Mouse (Mus musculus): Measurements from ENCODE around the gene Kcna1. TPM values are rescaled to one million over a fixed set of nuclear protein-coding genes. Genes with fewer than 3 reads are reported as not detected.

The Kcna1 gene
- polyA plus RNA-seq (2014; fragmentation: Illumina TruSeq; extraction: RNeasy Lipid Tissue Mini Kit (QIAGEN cat#74804); ENCODE audit: insufficient read depth, low read depth, low replicate concordance): not detected

DNA sequence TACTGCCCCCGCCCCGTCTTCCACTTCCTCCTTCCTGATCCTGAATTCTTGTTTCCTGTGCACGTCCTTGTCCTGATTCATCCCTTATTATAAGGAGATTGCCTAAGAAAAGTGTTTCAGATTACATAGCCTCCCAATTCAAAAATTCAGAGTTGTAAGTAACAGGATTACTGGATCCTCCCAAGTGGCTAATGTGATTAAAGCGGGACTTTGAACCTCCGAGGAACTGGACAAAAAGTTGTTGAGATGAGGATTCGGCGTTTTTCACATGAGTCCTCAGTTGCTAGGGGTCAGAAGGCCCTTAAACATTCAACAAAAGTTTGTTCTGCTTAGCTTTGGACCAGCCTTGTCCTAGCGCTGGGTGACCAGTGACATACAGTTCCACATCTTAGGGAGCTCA is at the start of gene Kcna1:
Gene Kcna1, minus strand, starts transcription at position 4 of the 400 bp plus-strand sequence.

Other genes starting within 250 kb of the Kcna1 start
- 0.76 TPM for gene Kcna5, start 111.0 kb downstream of the Kcna1 start, polyA plus RNA-seq (2014; fragmentation: Illumina TruSeq; extraction: RNeasy Lipid Tissue Mini Kit (QIAGEN cat#74804); ENCODE audit: insufficient read depth, low read depth, low replicate concordance)
- 0.37 TPM for gene Kcna6, start 94.3 kb upstream of the Kcna1 start, polyA plus RNA-seq (2014; fragmentation: Illumina TruSeq; extraction: RNeasy Lipid Tissue Mini Kit (QIAGEN cat#74804); ENCODE audit: insufficient read depth, low read depth, low replicate concordance)
- 76.1 TPM for gene Ndufa9, start 202.8 kb upstream of the Kcna1 start, polyA plus RNA-seq (2014; fragmentation: Illumina TruSeq; extraction: RNeasy Lipid Tissue Mini Kit (QIAGEN cat#74804); ENCODE audit: insufficient read depth, low read depth, low replicate concordance)
- not detected for gene Akap3, start 206.7 kb upstream of the Kcna1 start, polyA plus RNA-seq (2014; fragmentation: Illumina TruSeq; extraction: RNeasy Lipid Tissue Mini Kit (QIAGEN cat#74804); ENCODE audit: insufficient read depth, low read depth, low replicate concordance)

Measured in lung, adult 10 weeks (tissue).